Mouse (Mus musculus): ENCODE measurements around the gene Rbm38.

The Rbm38 gene

GRCm38 (mm10) chr2:173056303-173056881 lies 36.1 kb downstream of the Rbm38 start:
- CTCF ChIA-PET = no interaction called here

DNA sequence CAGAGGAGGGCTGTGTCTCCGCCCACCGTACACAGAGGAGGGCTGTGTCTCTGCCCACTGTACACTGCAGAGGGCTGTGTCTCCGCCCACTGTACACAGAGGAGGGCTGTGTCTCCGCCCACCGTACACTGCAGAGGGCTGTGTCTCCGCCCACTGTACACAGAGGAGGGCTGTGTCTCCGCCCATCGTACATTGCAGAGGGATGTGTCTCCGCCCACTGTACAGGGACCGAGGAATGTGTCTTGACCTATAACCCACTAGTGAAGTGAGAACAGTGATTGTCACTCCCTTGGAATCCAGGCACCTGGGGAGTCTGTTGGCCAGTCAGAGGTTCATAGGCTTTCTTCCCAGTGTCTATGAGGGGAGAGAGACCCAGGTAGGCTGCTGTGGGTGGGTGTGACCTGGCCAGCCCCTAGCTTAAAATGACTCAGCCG lies 36.6 kb downstream of the Rbm38 start:
- POLR2A ChIA-PET = interaction anchor here in 3 of 4 experiments (0.7 to 4.0 kb wide), 7 partner anchors 10 to 36 kb away, joined by 3 to 28 read pairs (median 6); partner anchors contain the start of gene Rbm38 (in 1 of the 3)
- CTCF ChIA-PET = no interaction called here

More at GRCm38 (mm10) chr2:173056303-173056881, 36.1 kb downstream of the Rbm38 start:
- POLR2A ChIA-PET = interaction anchor here in 2 of 4 experiments (0.9 to 4.0 kb wide), 5 partner anchors 10 to 35 kb away, joined by 3 to 28 read pairs (median 6); partner anchors contain the start of gene Rbm38 (in 1 of the 2)

DNA sequence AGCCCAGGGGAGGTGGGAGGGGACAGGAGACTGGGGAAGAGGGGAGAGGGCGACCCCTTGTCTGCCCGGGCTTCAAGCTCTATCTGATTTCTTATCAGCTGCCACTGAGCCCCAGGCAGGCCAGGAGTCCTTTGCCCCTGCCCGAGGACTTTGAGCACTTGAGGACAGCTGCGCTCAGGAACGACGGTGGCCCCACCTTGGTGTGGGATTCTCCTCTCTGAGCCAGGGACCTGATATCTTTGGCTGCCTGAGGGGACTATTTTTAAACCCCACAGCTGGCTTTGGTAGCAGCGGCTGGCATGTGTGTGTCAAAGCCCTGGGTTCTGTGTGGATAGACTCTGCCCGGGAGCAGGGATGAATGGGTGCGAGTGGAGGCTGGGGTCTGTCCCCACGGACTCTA lies 37.3 kb downstream of the Rbm38 start:
- ChIA-PET POLR2A (interaction anchor here in 3 of 4 experiments (0.6 to 4.0 kb wide), 10 partner anchors 8 to 197 kb away, joined by 3 to 28 read pairs (median 4); partner anchors contain the start of gene Rbm38 (in 1 of the 3)), CTCF (interaction anchor here in 1 of 4 experiments (0.6 kb wide), 1 partner anchor 35 kb away, joined by 3 read pairs; no protein-coding TSS in a partner anchor)

GRCm38 (mm10) chr2:173058263-173058662 lies 38.0 kb downstream of the Rbm38 start:
- ChIA-PET CTCF (no interaction called here), POLR2A (interaction anchor here in 3 of 4 experiments (0.6 to 4.0 kb wide), 8 partner anchors 9 to 197 kb away, joined by 3 to 28 read pairs (median 6); partner anchors contain the start of gene Rbm38 (in 1 of the 3))

DNA sequence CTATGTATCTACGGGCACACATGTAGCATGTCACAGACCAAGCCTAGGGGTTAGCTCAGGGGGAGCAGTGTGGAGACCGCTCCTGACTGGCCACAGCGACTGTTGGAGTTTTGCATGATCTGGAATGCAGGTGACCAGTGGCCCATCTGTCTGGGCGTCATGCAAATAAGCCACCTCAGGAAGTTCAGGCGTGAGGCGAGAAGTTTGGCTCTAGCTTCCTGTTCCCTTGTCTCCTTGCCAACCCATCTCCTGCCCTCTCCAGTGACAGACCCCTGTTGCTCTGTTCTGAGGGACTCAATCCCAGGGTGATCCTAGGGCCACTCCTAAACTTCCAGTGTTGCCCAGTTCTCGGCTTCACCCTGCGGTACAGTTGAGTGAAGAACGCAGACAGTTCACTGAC lies 40.2 kb downstream of the Rbm38 start:
- POLR2A ChIA-PET = interaction anchor here in 2 of 4 experiments (1.1 to 3.2 kb wide), 6 partner anchors 11 to 40 kb away, joined by 3 to 17 read pairs (median 4); partner anchors contain the start of gene Rbm38 (in 1 of the 2)
- CTCF ChIA-PET = interaction anchor here in 3 of 4 experiments (0.9 to 1.9 kb wide), 5 partner anchors 21 to 63 kb away, joined by 3 to 4 read pairs (median 4); partner anchors contain the start of gene Rbm38 (in 1 of the 3)

DNA sequence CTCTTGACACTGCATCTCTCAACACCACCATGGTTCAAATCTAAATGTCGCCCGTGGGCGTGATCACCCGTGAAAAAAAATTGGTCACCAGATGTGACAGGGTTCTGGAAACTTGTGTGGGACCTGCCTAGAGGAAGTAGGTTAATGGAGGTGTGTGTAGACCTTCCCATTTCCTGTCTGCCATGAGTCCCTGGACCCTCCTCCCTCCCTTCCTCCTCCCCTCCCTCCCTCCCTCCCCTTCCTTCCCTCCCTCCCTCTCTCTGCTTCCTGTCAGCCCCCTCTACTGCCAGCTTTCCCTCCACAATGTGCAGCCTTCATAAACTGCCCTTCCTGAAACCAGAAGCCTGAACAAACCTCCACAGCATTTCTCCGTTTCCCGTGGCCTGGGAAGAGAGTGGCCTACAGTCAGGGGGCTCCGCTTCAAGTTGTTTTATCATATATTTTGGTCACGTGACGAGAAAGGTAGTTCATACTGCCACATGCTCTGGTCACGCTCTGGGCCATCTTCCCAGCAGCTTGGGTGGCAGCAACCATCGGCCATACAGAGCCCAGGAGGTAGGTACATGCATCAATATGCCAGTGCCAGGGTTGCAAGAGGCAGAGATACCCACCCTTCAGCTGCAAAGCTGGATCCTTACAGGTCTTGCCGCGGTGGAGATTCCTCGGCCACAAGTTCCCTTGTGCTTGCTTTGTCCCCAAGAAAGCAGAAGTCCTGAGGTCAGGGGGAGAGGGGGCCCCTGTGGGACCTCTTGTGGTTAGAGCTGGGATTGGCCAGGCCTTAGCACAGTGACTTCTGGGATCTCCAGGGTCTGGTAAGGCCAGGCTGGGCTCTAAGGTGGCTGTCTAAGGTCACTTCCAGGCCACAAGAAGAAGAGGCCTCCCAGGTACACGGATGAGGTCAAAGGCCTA lies 41.4 kb downstream of the Rbm38 start:
- ChIA-PET CTCF (interaction anchor here (0.5 to 1.9 kb wide), 10 partner anchors 12 to 1366 kb away, joined by 3 to 7 read pairs (median 4); no protein-coding TSS in a partner anchor), POLR2A (interaction anchor here in 3 of 4 experiments (0.6 to 3.2 kb wide), 14 partner anchors 11 to 607 kb away, joined by 3 to 17 read pairs (median 4); partner anchors contain the start of gene Rbm38 (in 1 of the 3))

DNA sequence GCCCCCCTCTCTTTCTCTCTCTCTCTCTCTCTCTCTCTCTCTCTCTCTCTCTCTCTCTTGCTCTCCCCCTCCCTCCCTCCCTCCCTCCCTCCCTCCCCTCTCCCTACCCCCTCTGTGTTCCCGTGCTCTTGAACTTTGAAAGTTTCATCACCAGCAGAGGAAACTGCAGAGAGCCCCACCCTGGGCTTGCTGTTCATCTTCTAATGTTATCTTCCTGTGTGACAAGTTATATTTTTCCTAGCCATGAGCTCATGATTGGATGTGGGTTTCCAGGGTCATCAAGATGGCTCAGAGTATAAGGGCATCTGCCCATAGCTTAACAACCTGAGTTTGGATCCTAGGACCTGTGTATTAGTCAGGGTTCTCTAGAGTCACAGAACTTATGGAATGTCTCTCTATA lies 42.9 kb downstream of the Rbm38 start:
- ChIA-PET POLR2A (no interaction called here), CTCF (no interaction called here)

GRCm38 (mm10) chr2:173064864-173065263 lies 44.6 kb downstream of the Rbm38 start:
- POLR2A ChIA-PET = interaction anchor here in 1 of 4 experiments (0.6 kb wide), 1 partner anchor 78 kb away, joined by 5 read pairs; no protein-coding TSS in a partner anchor
- CTCF ChIA-PET = interaction anchor here in 1 of 4 experiments (0.6 kb wide), 2 partner anchors 33 to 1868 kb away, joined by 3 to 4 read pairs; no protein-coding TSS in a partner anchor

DNA sequence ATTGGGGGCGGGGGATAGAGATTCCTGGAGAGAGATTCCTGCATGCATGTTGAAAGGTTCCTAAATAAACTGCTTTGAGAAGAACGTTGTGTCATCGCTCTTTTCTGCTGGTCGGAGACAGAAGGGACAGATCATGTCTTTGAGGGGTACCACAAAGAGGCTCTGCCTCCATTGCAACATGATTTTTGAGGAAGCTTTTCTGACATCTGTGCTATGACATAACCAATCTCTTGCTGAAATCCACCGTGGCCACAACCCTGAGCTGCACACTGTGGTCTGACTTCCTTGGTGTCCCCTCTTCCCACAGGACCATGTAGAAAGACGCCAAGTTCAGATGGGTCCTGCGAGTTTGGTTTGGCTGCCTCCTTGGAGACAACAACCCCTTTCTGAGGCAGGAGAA lies 52.6 kb downstream of the Rbm38 start:
- ChIA-PET CTCF (interaction anchor here in 1 of 4 experiments (0.6 kb wide), 1 partner anchor 26 kb away, joined by 3 read pairs; no protein-coding TSS in a partner anchor), POLR2A (interaction anchor here in 2 of 4 experiments (1.2 to 2.2 kb wide), 6 partner anchors 11 to 58 kb away, joined by 3 to 11 read pairs (median 3); no protein-coding TSS in a partner anchor)

DNA sequence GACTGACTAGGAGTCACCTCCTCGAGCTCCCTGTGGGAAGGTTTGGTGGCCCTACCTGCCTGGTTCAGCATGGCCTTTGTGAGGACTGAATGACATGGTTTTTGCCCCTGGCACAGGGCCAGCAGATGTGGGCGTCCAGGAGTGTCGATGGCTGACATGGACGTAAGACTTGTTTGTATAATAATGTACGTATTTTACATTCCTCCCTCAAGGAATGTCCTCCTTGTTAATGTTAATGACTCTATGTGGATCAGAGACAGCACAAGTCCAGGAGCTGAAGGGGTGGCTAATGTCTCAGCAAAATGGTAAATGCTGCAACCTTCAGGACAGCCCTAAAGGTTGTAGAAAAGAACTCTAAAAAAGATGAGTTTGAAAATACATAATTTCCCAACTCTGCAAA lies 53.4 kb downstream of the Rbm38 start:
- ChIA-PET CTCF (interaction anchor here in 3 of 4 experiments (0.6 to 1.5 kb wide), 4 partner anchors 11 to 33 kb away, joined by 3 to 4 read pairs (median 3); no protein-coding TSS in a partner anchor), POLR2A (interaction anchor here in 3 of 4 experiments (0.7 to 2.2 kb wide), 19 partner anchors 9 to 203 kb away, joined by 3 to 11 read pairs (median 4); partner anchors contain the start of gene Rbm38 (in 1 of the 3))

GRCm38 (mm10) chr2:173076921-173077320 lies 56.6 kb downstream of the Rbm38 start:
- CTCF ChIA-PET = no interaction called here
- POLR2A ChIA-PET = interaction anchor here in 2 of 4 experiments (0.6 to 1.2 kb wide), 2 partner anchors 48 to 213 kb away, joined by 3 read pairs; no protein-coding TSS in a partner anchor

- CTCF ChIA-PET = interaction anchor here (0.6 to 2.1 kb wide), 9 partner anchors 10 to 249 kb away, joined by 3 to 6 read pairs (median 4); no protein-coding TSS in a partner anchor
Measured at GRCm38 (mm10) chr2:173079766-173080549, 59.7 kb downstream of the Rbm38 start.

DNA sequence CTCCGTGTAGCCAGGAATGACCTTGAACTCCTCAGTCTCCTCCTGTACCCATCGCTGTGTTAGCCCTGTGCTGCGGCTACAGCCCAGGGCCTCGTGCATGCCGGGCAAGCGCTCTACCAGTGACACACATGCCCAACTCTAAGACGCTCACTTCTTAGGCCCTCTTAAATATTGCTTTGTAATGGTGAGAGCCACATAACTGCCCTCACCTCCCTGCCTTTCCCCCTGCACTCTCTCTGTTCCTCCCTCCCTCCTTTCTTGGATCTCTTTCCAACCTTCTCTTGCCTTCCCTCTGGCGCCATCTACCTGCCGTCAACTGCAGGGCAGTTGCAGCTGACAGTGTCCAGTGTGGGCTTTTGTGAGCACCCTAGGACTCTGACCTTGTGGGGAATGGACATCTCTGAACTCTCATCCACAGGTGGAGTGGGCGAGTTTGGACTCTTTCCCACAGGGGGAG lies 60.5 kb downstream of the Rbm38 start:
- ChIA-PET CTCF (interaction anchor here (0.7 to 2.1 kb wide), 11 partner anchors 9 to 250 kb away, joined by 3 to 7 read pairs (median 4); no protein-coding TSS in a partner anchor), POLR2A (interaction anchor here in 2 of 4 experiments (0.6 to 1.9 kb wide), 5 partner anchors 58 to 63 kb away, joined by 3 to 4 read pairs (median 3); partner anchors contain the start of gene Rbm38 (in 1 of the 2))

More at GRCm38 (mm10) chr2:173079766-173080549, 59.7 kb downstream of the Rbm38 start:
- POLR2A ChIA-PET = interaction anchor here in 2 of 4 experiments (1.2 to 1.9 kb wide), 3 partner anchors 57 to 62 kb away, joined by 3 to 4 read pairs (median 3); no protein-coding TSS in a partner anchor

DNA sequence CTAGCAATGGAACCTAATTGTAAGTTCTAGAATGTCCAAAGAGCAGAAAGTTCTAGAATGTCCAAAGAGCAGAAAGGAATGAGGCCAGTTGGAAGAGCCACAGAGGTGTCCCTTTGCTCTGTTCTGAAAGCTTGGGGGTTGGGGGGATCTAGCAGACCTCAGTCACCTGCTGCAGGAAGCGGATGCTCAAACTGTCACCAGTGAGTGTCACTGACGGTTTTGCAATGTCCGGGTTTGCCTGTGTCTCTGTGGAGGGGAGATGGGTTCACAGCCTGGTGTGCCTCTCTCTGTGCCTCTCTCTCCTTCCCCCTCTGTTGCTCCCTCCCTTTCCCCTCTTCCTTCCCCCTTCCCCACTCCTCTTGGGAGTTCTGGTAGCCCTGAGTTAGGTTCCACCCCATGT lies 62.4 kb downstream of the Rbm38 start:
- ChIA-PET POLR2A (interaction anchor here in 2 of 4 experiments (1.0 to 1.4 kb wide), 3 partner anchors 8 to 82 kb away, joined by 3 to 5 read pairs (median 3); no protein-coding TSS in a partner anchor), CTCF (interaction anchor here in 1 of 4 experiments (1.1 to 1.3 kb wide), 2 partner anchors 38 to 251 kb away, joined by 3 to 6 read pairs; no protein-coding TSS in a partner anchor)

DNA sequence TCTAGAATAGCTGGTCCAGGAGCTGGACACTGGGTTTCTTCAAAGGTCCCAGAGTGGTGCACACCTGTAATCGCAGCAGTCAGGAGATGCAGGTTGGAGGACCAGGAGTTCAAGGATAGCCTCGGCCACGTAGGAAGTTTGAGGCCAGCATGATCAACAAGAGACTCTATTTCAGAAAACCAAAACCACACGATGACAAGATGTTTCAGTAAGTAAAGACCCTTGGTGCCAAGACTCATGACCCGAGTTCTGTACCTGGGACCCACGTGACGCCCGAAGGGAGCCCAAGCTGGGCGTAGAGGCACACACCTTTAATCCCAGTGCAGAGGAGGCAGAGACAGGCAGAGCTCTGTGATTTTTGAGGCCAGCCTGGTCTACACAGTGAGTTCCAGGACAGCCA lies 62.8 kb downstream of the Rbm38 start:
- CTCF ChIA-PET = interaction anchor here in 1 of 4 experiments (1.1 to 1.6 kb wide), 3 partner anchors 14 to 252 kb away, joined by 3 to 6 read pairs (median 4); no protein-coding TSS in a partner anchor
- POLR2A ChIA-PET = interaction anchor here in 3 of 4 experiments (0.5 to 1.6 kb wide), 8 partner anchors 9 to 482 kb away, joined by 3 to 6 read pairs (median 4); no protein-coding TSS in a partner anchor

DNA sequence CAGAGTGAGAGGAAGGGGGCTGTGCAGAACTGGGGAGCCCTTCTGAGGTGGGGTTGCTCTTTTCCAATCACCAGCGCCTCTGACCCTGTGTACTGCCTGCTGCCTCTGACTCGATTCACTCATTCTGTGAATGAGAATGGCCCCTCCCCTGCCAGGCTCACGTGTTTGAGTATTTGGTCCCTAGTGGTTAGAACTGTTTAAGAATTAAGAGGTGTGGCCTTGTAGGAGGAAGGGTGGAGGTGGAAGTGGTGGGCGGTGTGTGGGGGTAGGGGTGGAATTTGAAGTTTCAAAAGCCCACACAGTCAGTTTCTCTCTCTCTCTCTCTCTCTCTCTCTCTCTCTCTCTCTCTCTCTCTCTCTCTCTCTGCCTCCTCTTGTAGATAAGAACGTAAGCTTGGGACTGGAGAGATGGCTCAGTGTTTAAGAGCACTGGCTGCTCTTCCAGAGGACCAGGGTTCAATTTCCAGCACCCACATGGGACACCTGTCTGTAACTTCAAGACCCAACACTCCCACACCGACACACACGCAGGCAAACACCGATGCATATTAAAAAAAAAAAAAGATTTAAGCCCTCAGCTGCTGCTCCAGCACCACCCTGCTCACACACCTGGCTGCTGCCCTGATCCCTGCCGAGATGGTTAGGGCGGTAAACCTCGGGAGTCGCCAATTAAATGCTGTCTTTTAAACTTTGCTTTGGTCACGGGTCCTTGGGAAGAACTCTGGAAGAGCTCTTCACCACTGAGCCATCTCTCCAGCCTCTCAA lies 63.6 kb downstream of the Rbm38 start:
- CTCF ChIA-PET = interaction anchor here in 3 of 4 experiments (0.6 to 1.6 kb wide), 6 partner anchors 14 to 252 kb away, joined by 3 to 6 read pairs (median 4); no protein-coding TSS in a partner anchor
- POLR2A ChIA-PET = interaction anchor here in 3 of 4 experiments (0.5 to 1.6 kb wide), 14 partner anchors 9 to 481 kb away, joined by 3 to 7 read pairs (median 4); no protein-coding TSS in a partner anchor
